Mouse (Mus musculus) kidney, embryonic 14.5 days (tissue): ENCODE data around the gene Pi4ka. TPM values are rescaled to one million over a fixed set of nuclear protein-coding genes. Genes with fewer than 3 reads are reported as not detected.

Experiments
- ATAC-seq: fragments of 200-750 bp; cut with Nextera tagmentation; 2 replicates; pipeline ENCODE4 v1.8.0; 2017; ENCODE audit warnings: moderate number of reproducible peaks, mild to moderate bottlenecking, moderate TSS enrichment, moderate library complexity; ENCODE audit not compliant: low FRiP score, low TSS enrichment
- H3K27ac ChIP-seq: fragments of 300-500 bp; sonication (generic); 2 replicates; pipeline ENCODE4 v1.5.1; 2014; ENCODE audit warnings: low read depth, mild to moderate bottlenecking, low read length, moderate library complexity, mixed read lengths
- H3K27me3 ChIP-seq: fragments of 300-500 bp; sonication (generic); 2 replicates; pipeline ENCODE4 v1.6.1; 2014; ENCODE audit warnings: mild to moderate bottlenecking, low read length; ENCODE audit not compliant: control insufficient read depth, insufficient read depth
- H3K36me3 ChIP-seq: fragments of 300-500 bp; sonication (generic); 2 replicates; pipeline ENCODE4 v1.6.1; 2014; ENCODE audit warnings: low read length, mixed read lengths; ENCODE audit not compliant: control insufficient read depth, insufficient read depth
- H3K4me1 ChIP-seq: fragments of 300-500 bp; sonication (generic); 2 replicates; pipeline ENCODE4 v1.6.1; 2014; ENCODE audit warnings: low read length, mixed read lengths; ENCODE audit not compliant: control insufficient read depth, insufficient read depth
- H3K4me2 ChIP-seq: fragments of 300-500 bp; sonication (generic); replicated peaks from 2 replicates; pipeline ENCODE4 v1.6.1; 2014; ENCODE audit warnings: low read depth, mild to moderate bottlenecking, low read length
- H3K4me3 ChIP-seq: fragments of 300-500 bp; sonication (generic); 2 replicates; pipeline ENCODE4 v1.5.1; 2014; ENCODE audit warnings: mild to moderate bottlenecking, low read length
- H3K9ac ChIP-seq: fragments of 300-500 bp; sonication (generic); 2 replicates; pipeline ENCODE4 v1.6.1; 2014; ENCODE audit warnings: low read depth, mild to moderate bottlenecking, low read length, moderate library complexity
- H3K9me3 ChIP-seq: fragments of 300-500 bp; sonication (generic); 2 replicates; pipeline ENCODE4 v1.6.1; 2016; ENCODE audit warnings: low read length; ENCODE audit not compliant: control insufficient read depth
- WGBS: fragments of 180-500 bp; shearing (Covaris S2); extraction: QIAGEN DNeasy Blood & Tissue Kit; methylation state at CpG from one replicate; pipeline ENCODE4 v1.1.7; 2014; 5-methylcytosine and 5-hydroxymethylcytosine counted together
- polyA plus RNA-seq: library from polyadenylated mRNA; unstranded; fragments of >200 nt; fragmentation: Nextera tagmentation; extraction: Ambion mirVana; gene quantifications from 2 replicates; pipeline ENCODE4 v1.2.1, GENCODE M21; 2014

Pi4ka gene
- polyA plus RNA-seq, 1 experiment from 2014 or later: 41.1 TPM

DNA sequence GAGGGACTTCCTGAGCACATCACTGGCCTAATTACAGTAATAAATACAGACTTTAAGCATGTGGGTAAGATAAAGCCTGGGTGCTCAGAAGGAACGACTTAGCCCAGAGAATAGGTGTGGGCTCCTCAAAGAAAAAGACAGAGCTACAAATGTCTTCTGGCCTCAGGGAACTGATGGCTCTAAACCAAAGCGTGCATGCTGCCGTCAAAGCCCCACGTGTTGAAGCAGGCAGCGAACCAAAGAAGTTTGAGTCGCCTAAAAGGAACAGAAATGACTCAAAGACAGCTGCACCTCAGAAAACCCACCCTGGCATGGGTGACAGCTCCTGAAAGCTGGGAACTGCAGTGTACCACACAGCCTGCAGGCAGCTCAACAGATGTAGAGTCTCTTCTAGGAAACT is 134.3 kb downstream of the Pi4ka start:
- H3K4me3 ChIP-seq: no peak overlapping the region
- H3K9me3 ChIP-seq: peaks cover 4% of the 10 kb centered on the region; the same call in 1 of the 2 replicates
- no peak overlapping the region for H3K27ac ChIP-seq
- peaks cover 4% of the 10 kb centered on the region; the same call in 1 of the 2 replicates for H3K4me1 ChIP-seq
- WGBS: 76% methylated on average over 6 of the region's 6 CpGs
- H3K27me3 ChIP-seq: 0 out of 2 replicates have a peak, but pooled peaks cover under 1% of the 10 kb centered on the region
- H3K36me3 ChIP-seq: no peaks in the 10 kb centered on the region
- no peak for ATAC-seq
- no peak overlapping the region for H3K4me2 ChIP-seq
- no peak overlapping the region for H3K9ac ChIP-seq

DNA sequence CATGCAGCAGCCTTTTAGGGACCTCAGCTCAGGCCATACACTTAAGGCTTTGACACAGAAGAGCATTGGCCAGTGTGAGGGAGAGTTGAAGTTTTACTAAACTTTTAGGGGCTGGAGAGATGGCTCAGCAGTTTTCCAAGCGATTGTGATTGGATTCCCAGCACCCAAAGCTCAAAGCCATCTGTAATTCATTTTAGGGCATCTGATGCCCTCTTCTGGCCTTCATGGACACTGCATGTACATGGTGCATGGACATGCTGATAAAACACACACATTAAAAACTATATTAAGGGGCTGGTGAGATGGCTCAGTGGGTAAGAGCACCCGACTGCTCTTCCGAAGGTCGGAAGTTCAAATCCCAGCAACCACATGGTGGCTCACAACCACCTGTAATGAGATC is 135.0 kb downstream of the Pi4ka start:
- H3K27me3 ChIP-seq: no peaks in the 10 kb centered on the region
- H3K27ac ChIP-seq: no peak overlapping the region
- peaks cover 4% of the 10 kb centered on the region; the same call in 1 of the 2 replicates for H3K9me3 ChIP-seq
- no peak overlapping the region for H3K4me2 ChIP-seq
- H3K9ac ChIP-seq: no peak overlapping the region
- no peaks in the 10 kb centered on the region for H3K36me3 ChIP-seq
- ATAC-seq: no peak
- WGBS: 81% methylated on average over 4 of the region's 4 CpGs
- H3K4me1 ChIP-seq: no peaks in the 10 kb centered on the region
- no peak overlapping the region for H3K4me3 ChIP-seq

- H3K9ac ChIP-seq: no peak overlapping the region
- no peaks in the 10 kb centered on the region for H3K36me3 ChIP-seq
- no peak overlapping the region for H3K4me2 ChIP-seq
- H3K4me3 ChIP-seq: no peak overlapping the region
- no peak for ATAC-seq
- no peaks in the 10 kb centered on the region for H3K4me1 ChIP-seq
- 96% methylated on average over 5 of the region's 5 CpGs for WGBS
- no peaks in the 10 kb centered on the region for H3K27me3 ChIP-seq
- H3K27ac ChIP-seq: no peak overlapping the region
- peaks cover 4% of the 10 kb centered on the region; the same call in 1 of the 2 replicates for H3K9me3 ChIP-seq
These were observed 136.2 kb downstream of the Pi4ka start for GRCm38 (mm10) chr16:17269872-17270271.

DNA sequence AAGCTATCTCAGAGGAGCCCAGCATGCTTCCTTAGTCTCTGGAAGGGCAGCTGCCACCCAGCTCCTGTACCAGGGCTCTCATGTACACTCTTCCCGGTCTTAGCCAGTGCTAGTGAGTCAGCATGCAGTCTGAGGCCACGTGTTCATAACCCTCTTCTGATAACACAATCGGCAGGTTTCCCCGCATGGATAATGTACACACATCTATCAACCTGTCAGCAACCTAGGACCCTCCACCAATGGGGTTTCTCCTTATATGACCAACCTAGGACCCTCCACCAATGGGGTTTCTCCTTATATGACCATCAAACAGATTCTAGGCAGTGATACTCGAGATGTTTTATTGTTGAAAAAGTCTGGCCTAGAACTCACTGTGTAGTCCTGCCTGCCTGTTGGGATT is 138.2 kb downstream of the Pi4ka start:
- H3K4me2 ChIP-seq: no peak overlapping the region
- no peak overlapping the region for H3K27ac ChIP-seq
- peaks cover 4% of the 10 kb centered on the region; the same call in 1 of the 2 replicates for H3K9me3 ChIP-seq
- H3K4me1 ChIP-seq: no peaks in the 10 kb centered on the region
- no peak for ATAC-seq
- H3K4me3 ChIP-seq: no peak overlapping the region
- WGBS: 56% methylated on average over 5 of the region's 5 CpGs
- H3K27me3 ChIP-seq: no peaks in the 10 kb centered on the region
- H3K9ac ChIP-seq: no peak overlapping the region
- no peaks in the 10 kb centered on the region for H3K36me3 ChIP-seq

DNA sequence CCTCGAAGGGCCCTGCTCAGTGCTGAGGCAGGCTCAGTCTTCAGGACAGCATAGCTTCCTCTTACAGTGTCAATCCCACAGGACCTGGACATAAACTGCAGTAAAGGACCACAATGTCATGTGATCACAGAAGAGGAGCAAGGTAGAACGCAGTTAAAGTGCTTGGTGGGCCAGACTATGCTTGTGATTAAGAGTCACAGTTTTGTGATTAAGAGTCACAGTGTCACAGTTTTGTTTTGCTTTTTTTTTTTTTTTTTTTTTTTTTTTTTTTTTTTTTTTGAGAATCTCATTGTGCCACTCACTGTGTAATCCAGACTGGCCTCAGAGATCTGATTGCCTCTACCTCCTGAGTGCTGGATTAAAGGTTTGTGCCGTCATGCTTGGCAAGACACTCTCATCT is 140.0 kb downstream of the Pi4ka start:
- Histone ChIP-seq H3K4me3 (no peak overlapping the region), H3K9ac (no peak overlapping the region), H3K4me1 (no peaks in the 10 kb centered on the region), H3K27me3 (no peaks in the 10 kb centered on the region), H3K36me3 (peaks cover 4% of the 10 kb centered on the region; the same call in 1 of the 2 replicates), H3K4me2 (no peak overlapping the region), H3K27ac (no peak overlapping the region), H3K9me3 (peaks cover 4% of the 10 kb centered on the region; the same call in 1 of the 2 replicates)
- ATAC-seq: no peak
- 74% methylated on average over 3 of the region's 3 CpGs for WGBS

- no peaks in the 10 kb centered on the region for H3K9me3 ChIP-seq
- H3K4me2 ChIP-seq: no peak overlapping the region
- H3K4me3 ChIP-seq: no peak overlapping the region
- ATAC-seq: no peak
- no peak overlapping the region for H3K27ac ChIP-seq
- 91% methylated on average over 1 of the region's 1 CpGs for WGBS
- H3K4me1 ChIP-seq: no peaks in the 10 kb centered on the region
- peaks cover 36% of the 10 kb centered on the region for H3K36me3 ChIP-seq
- no peak overlapping the region for H3K9ac ChIP-seq
- H3K27me3 ChIP-seq: no peaks in the 10 kb centered on the region
These were observed 144.8 kb downstream of the Pi4ka start for GRCm38 (mm10) chr16:17261341-17261740.

- Histone ChIP-seq H3K4me2 (no peak overlapping the region), H3K36me3 (peaks cover 41% of the 10 kb centered on the region), H3K9me3 (no peaks in the 10 kb centered on the region), H3K4me3 (no peak overlapping the region), H3K4me1 (peaks cover 6% of the 10 kb centered on the region), H3K9ac (no peak overlapping the region), H3K27ac (no peak overlapping the region), H3K27me3 (no peaks in the 10 kb centered on the region)
- no peak for ATAC-seq
- WGBS: 92% methylated on average over 12 of the region's 12 CpGs
These were observed 147.2 kb downstream of the Pi4ka start for GRCm38 (mm10) chr16:17258917-17259316.

DNA sequence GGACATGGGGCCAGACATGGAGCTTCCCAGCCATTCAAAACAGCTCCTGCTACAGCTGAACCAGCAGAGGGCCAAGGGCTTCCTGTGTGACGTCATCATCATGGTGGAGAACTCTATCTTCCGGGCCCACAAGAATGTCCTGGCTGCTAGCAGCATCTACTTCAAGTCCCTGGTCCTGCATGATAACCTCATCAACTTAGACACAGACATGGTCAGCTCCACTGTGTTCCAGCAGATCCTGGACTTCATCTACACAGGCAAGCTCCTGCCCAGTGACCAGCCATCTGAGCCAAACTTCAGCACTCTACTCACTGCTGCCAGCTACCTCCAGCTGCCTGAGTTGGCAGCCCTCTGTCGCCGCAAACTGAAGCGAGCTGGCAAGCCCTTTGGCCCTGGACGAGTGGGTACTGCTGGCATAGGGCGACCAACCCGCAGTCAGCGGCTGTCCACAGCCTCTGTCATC is 148.7 kb downstream of the Pi4ka start:
- Histone ChIP-seq H3K27me3 (no peaks in the 10 kb centered on the region), H3K36me3 (peaks cover 41% of the 10 kb centered on the region), H3K4me2 (no peak overlapping the region), H3K9ac (no peak overlapping the region), H3K9me3 (no peaks in the 10 kb centered on the region), H3K4me1 (peaks cover 19% of the 10 kb centered on the region), H3K27ac (no peak overlapping the region), H3K4me3 (no peak overlapping the region)
- no peak for ATAC-seq
- WGBS: 91% methylated on average over 9 of the region's 9 CpGs

DNA sequence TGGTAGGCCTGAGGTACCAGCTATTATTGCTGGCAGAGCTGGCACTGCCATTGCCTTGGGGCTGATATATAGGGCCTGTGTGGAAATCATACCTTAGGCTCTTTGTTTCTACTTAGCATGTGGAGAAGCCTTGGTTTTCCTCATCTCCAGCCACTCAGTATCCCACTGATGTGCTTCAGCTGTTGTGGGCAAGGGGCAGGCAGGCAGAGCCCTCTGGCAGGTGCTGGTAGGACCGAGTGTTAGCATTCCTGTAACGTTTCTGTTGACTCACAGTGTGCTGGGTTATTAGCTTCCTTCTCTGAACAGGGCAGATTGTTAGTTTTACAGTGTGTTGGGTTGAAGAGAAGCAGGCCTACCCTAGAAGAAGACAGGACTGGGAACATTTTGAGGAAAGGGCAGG is 150.8 kb downstream of the Pi4ka start:
- Histone ChIP-seq H3K9me3 (no peaks in the 10 kb centered on the region), H3K4me2 (no peak overlapping the region), H3K9ac (no peak overlapping the region), H3K27me3 (no peaks in the 10 kb centered on the region), H3K27ac (no peak overlapping the region), H3K4me1 (peaks cover 28% of the 10 kb centered on the region), H3K4me3 (no peak overlapping the region), H3K36me3 (peaks cover 36% of the 10 kb centered on the region)
- ATAC-seq: no peak
- 81% methylated on average over 2 of the region's 2 CpGs for WGBS
